Mouse (Mus musculus) heart, embryonic 10.5 days (tissue): ENCODE measurements around the gene Mgat4a. TPM values are rescaled to one million over a fixed set of nuclear protein-coding genes. Genes with fewer than 3 reads are reported as not detected.

ENCODE experiments used
- DNase-seq: peaks from one replicate; pipeline ENCODE4 v3.0.0-alpha.2; 2017; ENCODE audit warnings: low spot score
- H3K27ac ChIP-seq: fragments of 300-500 bp; sonication (generic); 2 replicates; pipeline ENCODE4 v1.5.1; 2016; ENCODE audit warnings: mild to moderate bottlenecking
- H3K27me3 ChIP-seq: fragments of 300-500 bp; sonication (generic); 2 replicates; pipeline ENCODE4 v1.6.1; 2016; ENCODE audit warnings: mild to moderate bottlenecking; ENCODE audit not compliant: poor library complexity, insufficient read depth, severe bottlenecking
- H3K36me3 ChIP-seq: fragments of 300-500 bp; sonication (generic); 2 replicates; pipeline ENCODE4 v1.6.1; 2016; ENCODE audit warnings: mild to moderate bottlenecking, moderate library complexity
- H3K4me1 ChIP-seq: fragments of 300-500 bp; sonication (generic); 2 replicates; pipeline ENCODE4 v1.6.1; 2016; ENCODE audit warnings: mild to moderate bottlenecking
- H3K4me3 ChIP-seq: fragments of 300-500 bp; sonication (generic); 2 replicates; pipeline ENCODE4 v1.5.1; 2016; ENCODE audit warnings: mild to moderate bottlenecking, moderate library complexity
- H3K9me3 ChIP-seq: fragments of 300-500 bp; sonication (generic); 2 replicates; pipeline ENCODE4 v1.6.1; 2016; ENCODE audit warnings: mild to moderate bottlenecking, moderate library complexity
- WGBS: fragments of 180-500 bp; shearing (Covaris S2); methylation state at CpG from one replicate; pipeline ENCODE4 v1.1.7; 2016; 5-methylcytosine and 5-hydroxymethylcytosine counted together
- polyA plus RNA-seq: library from polyadenylated mRNA; unstranded; fragments of >200 nt; fragmentation: Nextera tagmentation; extraction: Ambion mirVana; gene quantifications from 2 replicates; pipeline ENCODE4 v1.2.1, GENCODE M21; 2016

Mgat4a gene
- polyA plus RNA-seq, 1 experiment from 2014 or later: 3.2 TPM

- Histone ChIP-seq H3K36me3 (no peaks in the 10 kb centered on the region), H3K4me1 (no peaks in the 10 kb centered on the region), H3K4me3 (no peak overlapping the region), H3K27me3 (no peaks in the 10 kb centered on the region), H3K9me3 (no peaks in the 10 kb centered on the region), H3K27ac (no peak overlapping the region)
- DNase-seq: no peak
- WGBS: 72% methylated on average over 4 of the region's 4 CpGs
Measured at GRCm38 (mm10) chr1:37467806-37468205, 73.0 kb downstream of the Mgat4a start.

GRCm38 (mm10) chr1:37466322-37466995 lies 74.4 kb downstream of the Mgat4a start:
- Histone ChIP-seq H3K27ac (no peak overlapping the region), H3K27me3 (no peaks in the 10 kb centered on the region), H3K9me3 (no peaks in the 10 kb centered on the region), H3K36me3 (no peaks in the 10 kb centered on the region), H3K4me1 (no peaks in the 10 kb centered on the region), H3K4me3 (no peak overlapping the region)
- no peak for DNase-seq
- WGBS: 86% methylated on average over 3 of the region's 3 CpGs

GRCm38 (mm10) chr1:37464878-37465452 lies 75.9 kb downstream of the Mgat4a start:
- DNase-seq: no peak
- Histone ChIP-seq H3K27me3 (no peaks in the 10 kb centered on the region), H3K4me3 (no peak overlapping the region), H3K27ac (no peak overlapping the region), H3K9me3 (no peaks in the 10 kb centered on the region), H3K4me1 (no peaks in the 10 kb centered on the region), H3K36me3 (no peaks in the 10 kb centered on the region)
- WGBS: 78% methylated on average over 10 of the region's 10 CpGs

- no peaks in the 10 kb centered on the region for H3K36me3 ChIP-seq
- peaks cover 5% of the 10 kb centered on the region; the same call in 1 of the 2 replicates for H3K4me1 ChIP-seq
- DNase-seq: no peak
- H3K27me3 ChIP-seq: no peaks in the 10 kb centered on the region
- no peak overlapping the region for H3K4me3 ChIP-seq
- WGBS: 91% methylated on average over 7 of the region's 7 CpGs
- no peaks in the 10 kb centered on the region for H3K9me3 ChIP-seq
- H3K27ac ChIP-seq: no peak overlapping the region
Measured at GRCm38 (mm10) chr1:37457546-37457945, 83.3 kb downstream of the Mgat4a start.

GRCm38 (mm10) chr1:37451270-37451669 lies 89.5 kb downstream of the Mgat4a start:
- H3K27ac ChIP-seq: no peak overlapping the region
- H3K4me1 ChIP-seq: no peaks in the 10 kb centered on the region
- no peaks in the 10 kb centered on the region for H3K36me3 ChIP-seq
- no peak overlapping the region for H3K4me3 ChIP-seq
- no peaks in the 10 kb centered on the region for H3K27me3 ChIP-seq
- 87% methylated on average over 8 of the region's 8 CpGs for WGBS
- DNase-seq: no peak
- no peaks in the 10 kb centered on the region for H3K9me3 ChIP-seq

- H3K36me3 ChIP-seq: no peaks in the 10 kb centered on the region
- H3K4me3 ChIP-seq: no peak overlapping the region
- H3K27ac ChIP-seq: no peak overlapping the region
- no peaks in the 10 kb centered on the region for H3K4me1 ChIP-seq
- WGBS: 75% methylated on average over 10 of the region's 10 CpGs
- no peaks in the 10 kb centered on the region for H3K27me3 ChIP-seq
- no peak for DNase-seq
- no peaks in the 10 kb centered on the region for H3K9me3 ChIP-seq
Measured at GRCm38 (mm10) chr1:37448361-37449095, 92.3 kb downstream of the Mgat4a start.

- Histone ChIP-seq H3K27me3 (no peaks in the 10 kb centered on the region), H3K4me3 (no peak overlapping the region), H3K36me3 (peaks cover 34% of the 10 kb centered on the region), H3K4me1 (no peaks in the 10 kb centered on the region), H3K9me3 (no peaks in the 10 kb centered on the region), H3K27ac (no peak overlapping the region)
- WGBS: 89% methylated on average over 16 of the region's 16 CpGs
- no peak for DNase-seq
Measured at GRCm38 (mm10) chr1:37442848-37443835, 97.7 kb downstream of the Mgat4a start.

- H3K4me1 ChIP-seq: peaks cover under 1% of the 10 kb centered on the region; the same call in 1 of the 2 replicates
- H3K27ac ChIP-seq: no peak overlapping the region
- no peaks in the 10 kb centered on the region for H3K27me3 ChIP-seq
- DNase-seq: no peak
- WGBS: 79% methylated on average over 3 of the region's 3 CpGs
- no peaks in the 10 kb centered on the region for H3K9me3 ChIP-seq
- peaks cover 88% of the 10 kb centered on the region for H3K36me3 ChIP-seq
- H3K4me3 ChIP-seq: no peak overlapping the region
Measured at GRCm38 (mm10) chr1:37436419-37436818, 104.4 kb downstream of the Mgat4a start.

- H3K27me3 ChIP-seq: no peaks in the 10 kb centered on the region
- H3K4me1 ChIP-seq: peaks cover 15% of the 10 kb centered on the region
- 2% methylated on average over 40 of the region's 40 CpGs for WGBS
- H3K4me3 ChIP-seq: peak overlapping the region; percentile 95
- DNase-seq: no peak
- H3K27ac ChIP-seq: peak overlapping the region; percentile 94
- H3K9me3 ChIP-seq: no peaks in the 10 kb centered on the region
- H3K36me3 ChIP-seq: peaks cover 56% of the 10 kb centered on the region
Measured at GRCm38 (mm10) chr1:37430297-37430840, 110.4 kb downstream of the Mgat4a start.

- no peaks in the 10 kb centered on the region for H3K9me3 ChIP-seq
- H3K36me3 ChIP-seq: peaks cover 59% of the 10 kb centered on the region
- H3K27ac ChIP-seq: peak within 1 kb of the TSS; percentile 94
- peak within 1 kb of the TSS; percentile 95 for H3K4me3 ChIP-seq
- no peaks in the 10 kb centered on the region for H3K27me3 ChIP-seq
- peaks cover 15% of the 10 kb centered on the region for H3K4me1 ChIP-seq
- DNase-seq: peak; percentile 98
- WGBS: 3% methylated on average over 57 of the region's 57 CpGs
Measured at GRCm38 (mm10) chr1:37429366-37430296, 111.2 kb downstream of the Mgat4a start, which contains the start of the genes Coa5 and Unc50. Gene Coa5 (minus strand): TSS chr1:37430103. Gene Unc50 (plus strand): TSS chr1:37430139.

GRCm38 (mm10) chr1:37428911-37429310 lies 111.9 kb downstream of the Mgat4a start:
- Histone ChIP-seq H3K4me1 (peaks cover 15% of the 10 kb centered on the region), H3K4me3 (peak overlapping the region; percentile 95), H3K27me3 (no peaks in the 10 kb centered on the region), H3K9me3 (no peaks in the 10 kb centered on the region), H3K27ac (peak overlapping the region; percentile 94; the same call in 1 of the 2 replicates), H3K36me3 (peaks cover 62% of the 10 kb centered on the region)
- no peak for DNase-seq
- 59% methylated on average over 2 of the region's 2 CpGs for WGBS
